Mouse (Mus musculus) embryonic facial prominence, embryonic 14.5 days (tissue): ENCODE measurements at regions not wholly inside any gene's neighbourhood (a gene's known extent, or its start where the extent isn't known, plus 50 kb on each side); places are given as distances from the start of the nearest gene placed in this dataset.
"Not testable (repeated sequence)": the region's sequence is repeated elsewhere in the genome, so short reads cannot be mapped to it uniquely, and the experiment has no call there.

Experiments used
- ATAC-seq: fragments of 200-750 bp; cut with Nextera tagmentation; 2 replicates; pipeline ENCODE4 v1.8.0; 2017; ENCODE audit warnings: low read depth, moderate number of reproducible peaks, moderate TSS enrichment
- DNase-seq: peaks from one replicate; pipeline ENCODE4 v3.0.0-alpha.2; 2015; ENCODE audit warnings: low spot score
- H3K27ac ChIP-seq: fragments of 300-500 bp; sonication (generic); replicated peaks from 2 replicates; pipeline ENCODE4 v1.5.1; 2014; ENCODE audit warnings: low read depth, mild to moderate bottlenecking, low read length, moderate library complexity
- H3K27me3 ChIP-seq: fragments of 300-500 bp; sonication (generic); replicated peaks from 2 replicates; pipeline ENCODE4 v1.6.1; 2014; ENCODE audit warnings: low read length; ENCODE audit not compliant: control insufficient read depth, insufficient read depth
- H3K36me3 ChIP-seq: fragments of 300-500 bp; sonication (generic); 2 replicates; pipeline ENCODE4 v1.6.1; 2014; ENCODE audit warnings: low read length, mixed read lengths; ENCODE audit not compliant: control insufficient read depth, insufficient read depth
- H3K4me1 ChIP-seq: fragments of 300-500 bp; sonication (generic); 2 replicates; pipeline ENCODE4 v1.6.1; 2014; ENCODE audit warnings: antibody characterized with exemption, low read length; ENCODE audit not compliant: control insufficient read depth, insufficient read depth
- H3K4me2 ChIP-seq: fragments of 300-500 bp; sonication (generic); 2 replicates; pipeline ENCODE4 v1.6.1; 2014; ENCODE audit warnings: low read depth, mild to moderate bottlenecking, low read length, moderate library complexity, mixed read lengths
- H3K4me3 ChIP-seq: fragments of 300-500 bp; sonication (generic); 2 replicates; pipeline ENCODE4 v1.5.1; 2014; ENCODE audit warnings: low read depth, mild to moderate bottlenecking, low read length
- H3K9ac ChIP-seq: fragments of 300-500 bp; sonication (generic); 2 replicates; pipeline ENCODE4 v1.6.1; 2014; ENCODE audit warnings: low read depth, mild to moderate bottlenecking, low read length, moderate library complexity, mixed read lengths
- H3K9me3 ChIP-seq: fragments of 300-500 bp; sonication (generic); 2 replicates; pipeline ENCODE4 v1.6.1; 2016; ENCODE audit warnings: low read length; ENCODE audit not compliant: control insufficient read depth
- WGBS: fragments of 180-500 bp; shearing (Covaris S2); extraction: QIAGEN DNeasy Blood & Tissue Kit; methylation state at CpG from one replicate; pipeline ENCODE4 v1.1.7; 2014; 5-methylcytosine and 5-hydroxymethylcytosine counted together

GRCm38 (mm10) chr12:70655411-70655811, 169.9 kb upstream of the Frmd6 start:
- no peaks in the 10 kb centered on the region for H3K36me3 ChIP-seq
- H3K27me3 ChIP-seq: no peaks in the 10 kb centered on the region
- H3K9ac ChIP-seq: no peak overlapping the region
- no peak overlapping the region for H3K4me3 ChIP-seq
- no peak overlapping the region for H3K27ac ChIP-seq
- DNase-seq (no peak), ATAC-seq (no peak)
- 93% methylated on average over 2 of the region's 2 CpGs for WGBS
- H3K9me3 ChIP-seq: no peaks in the 10 kb centered on the region
- H3K4me1 ChIP-seq: peaks cover 10% of the 10 kb centered on the region
- H3K4me2 ChIP-seq: no peak overlapping the region

GRCm38 (mm10) chr12:70655900-70656544, 169.3 kb upstream of the Frmd6 start:
- Histone ChIP-seq H3K9me3 (no peaks in the 10 kb centered on the region), H3K27ac (no peak overlapping the region), H3K4me1 (peaks cover 10% of the 10 kb centered on the region), H3K4me3 (no peak overlapping the region), H3K9ac (no peak overlapping the region), H3K36me3 (no peaks in the 10 kb centered on the region), H3K27me3 (no peaks in the 10 kb centered on the region), H3K4me2 (no peak overlapping the region)
- ATAC-seq (no peak), DNase-seq (no peak)
- WGBS: 63% methylated on average over 8 of the region's 8 CpGs

- Histone ChIP-seq H3K9me3 (no peaks in the 10 kb centered on the region), H3K4me2 (no peak overlapping the region), H3K36me3 (no peaks in the 10 kb centered on the region), H3K27me3 (no peaks in the 10 kb centered on the region), H3K4me1 (peaks cover 10% of the 10 kb centered on the region), H3K27ac (0 out of 2 replicates have a peak overlapping the region, but pooled peaks have one; percentile 28), H3K9ac (no peak overlapping the region), H3K4me3 (no peak overlapping the region)
- DNase-seq (peak; percentile 54), ATAC-seq (no peak)
- WGBS: 38% methylated on average over 7 of the region's 7 CpGs
These were observed 168.4 kb upstream of the Frmd6 start for GRCm38 (mm10) chr12:70656805-70657492.

- 75% methylated on average over 3 of the region's 3 CpGs for WGBS
- no peak for ATAC-seq
These were observed 167.9 kb upstream of the Frmd6 start for GRCm38 (mm10) chr12:70657493-70657810.

GRCm38 (mm10) chr12:70658106-70658505, 167.2 kb upstream of the Frmd6 start:
- no peak overlapping the region for H3K4me3 ChIP-seq
- H3K4me1 ChIP-seq: peaks cover 10% of the 10 kb centered on the region
- no peaks in the 10 kb centered on the region for H3K9me3 ChIP-seq
- no peaks in the 10 kb centered on the region for H3K27me3 ChIP-seq
- no peak overlapping the region for H3K27ac ChIP-seq
- ATAC-seq (no peak), DNase-seq (no peak)
- no peak overlapping the region for H3K9ac ChIP-seq
- H3K36me3 ChIP-seq: no peaks in the 10 kb centered on the region
- H3K4me2 ChIP-seq: no peak overlapping the region
- 90% methylated on average over 5 of the region's 5 CpGs for WGBS

More at GRCm38 (mm10) chr12:70657493-70657810, 167.9 kb upstream of the Frmd6 start:
- H3K4me1 ChIP-seq: peaks cover 10% of the 10 kb centered on the region
- H3K36me3 ChIP-seq: no peaks in the 10 kb centered on the region
- 0 out of 2 replicates have a peak overlapping the region, but pooled peaks have one; percentile 28 for H3K27ac ChIP-seq
- DNase-seq: no peak
- H3K27me3 ChIP-seq: no peaks in the 10 kb centered on the region
- no peaks in the 10 kb centered on the region for H3K9me3 ChIP-seq
- no peak overlapping the region for H3K4me2 ChIP-seq
- no peak overlapping the region for H3K9ac ChIP-seq
- H3K4me3 ChIP-seq: no peak overlapping the region

- H3K27ac ChIP-seq: no peak overlapping the region
These were observed 164.9 kb upstream of the Frmd6 start for GRCm38 (mm10) chr12:70660388-70660787.

GRCm38 (mm10) chr12:70668158-70668557, 157.2 kb upstream of the Frmd6 start:
- not testable (repeated sequence) for H3K27ac ChIP-seq, DNase-seq, H3K27me3 ChIP-seq, H3K9ac ChIP-seq, H3K4me1 ChIP-seq, H3K36me3 ChIP-seq, ATAC-seq, H3K9me3 ChIP-seq, H3K4me3 ChIP-seq, H3K4me2 ChIP-seq
- 97% methylated on average over 5 of the region's 8 CpGs for WGBS

More at GRCm38 (mm10) chr12:70660388-70660787, 164.9 kb upstream of the Frmd6 start:
- H3K4me3 ChIP-seq: no peak overlapping the region
- peaks cover 10% of the 10 kb centered on the region for H3K4me1 ChIP-seq
- no peaks in the 10 kb centered on the region for H3K36me3 ChIP-seq
- DNase-seq (no peak), ATAC-seq (no peak)
- WGBS: 82% methylated on average over 4 of the region's 4 CpGs
- H3K9me3 ChIP-seq: no peaks in the 10 kb centered on the region
- H3K4me2 ChIP-seq: no peak overlapping the region
- no peaks in the 10 kb centered on the region for H3K27me3 ChIP-seq
- H3K9ac ChIP-seq: no peak overlapping the region

GRCm38 (mm10) chr12:70672115-70672514, 153.2 kb upstream of the Frmd6 start:
- WGBS: 75% methylated on average over 7 of the region's 7 CpGs

GRCm38 (mm10) chr12:70673188-70673587, 152.1 kb upstream of the Frmd6 start:
- no peak overlapping the region for H3K27ac ChIP-seq
- no peaks in the 10 kb centered on the region for H3K36me3 ChIP-seq
- no peak overlapping the region for H3K9ac ChIP-seq
- no peak overlapping the region for H3K4me2 ChIP-seq
- DNase-seq (no peak), ATAC-seq (no peak)
- H3K9me3 ChIP-seq: no peaks in the 10 kb centered on the region
- H3K4me3 ChIP-seq: no peak overlapping the region
- peaks cover 13% of the 10 kb centered on the region; the same call in 1 of the 2 replicates for H3K4me1 ChIP-seq
- 54% methylated on average over 11 of the region's 11 CpGs for WGBS
- H3K27me3 ChIP-seq: no peaks in the 10 kb centered on the region

More at GRCm38 (mm10) chr12:70672115-70672514, 153.2 kb upstream of the Frmd6 start:
- peaks cover 13% of the 10 kb centered on the region; the same call in 1 of the 2 replicates for H3K4me1 ChIP-seq
- no peaks in the 10 kb centered on the region for H3K36me3 ChIP-seq
- H3K4me3 ChIP-seq: no peak overlapping the region
- no peaks in the 10 kb centered on the region for H3K27me3 ChIP-seq
- no peak for DNase-seq
- ATAC-seq: no peak
- no peak overlapping the region for H3K9ac ChIP-seq
- no peak overlapping the region for H3K27ac ChIP-seq
- no peak overlapping the region for H3K4me2 ChIP-seq
- no peaks in the 10 kb centered on the region for H3K9me3 ChIP-seq
